Comparison of ENCODE assay signal across 16 mouse cellular contexts in genomic region chr11:34355406-34355805, GRCm38 (mm10). TPM values are rescaled to one million over a fixed set of nuclear protein-coding genes. Genes with fewer than 3 reads are reported as not detected.
DNase-seq lines count a peak whose midpoint lies in the region; ATAC-seq and TF ChIP-seq lines count a peak whose summit lies in the region.
"Had no signal": no experiment of that assay in that cellular context is flagged by ENCODE, and none has a peak within 500 bp of the region (broad histone marks: within the 10 kb centered on the region; RNA-seq: fewer than 3 reads in every experiment).

No protein-coding gene starts in this region.

- no peak overlapping the region for H3K9ac ChIP-seq in limb, embryonic 14.5 days (ENCODE audit: low read depth, low read length, severe bottlenecking)
- H3K9ac ChIP-seq in kidney, embryonic 16.5 days (replicated peaks; ENCODE audit: low read length) = no peak overlapping the region
- H3K9ac ChIP-seq: heart, embryonic 15.5 days; hindbrain, embryonic 15.5 days; liver, embryonic 12.5 days had no signal

- ATAC-seq in cerebellum, adult (ENCODE audit: insufficient number of reproducible peaks, low FRiP score, low TSS enrichment) = no peak
- peak; percentile 47; the same call in 1 of the 2 replicates for ATAC-seq in limb, embryonic 14.5 days (ENCODE audit: low FRiP score, low read depth)
- ATAC-seq in kidney, embryonic 16.5 days (ENCODE audit: low FRiP score, low TSS enrichment) = peak; percentile 39; the same call in 1 of the 2 replicates
- ATAC-seq: liver, embryonic 12.5 days had no signal

- peak; percentile 28 to 32 for DNase-seq in cerebellum, postnatal 14 days
- peak; percentile 25 for DNase-seq in limb, embryonic 14.5 days (ENCODE audit: low spot score)
- DNase-seq in limb, embryonic 10.5 days (ENCODE audit: low spot score) = no peak
- peak; percentile 76 for DNase-seq in kidney, adult 11 months
- no peak for DNase-seq in layer of hippocampus, postnatal 25 days (ENCODE audit: extremely low spot score in 1 of 2, low spot score in 1 of 2)
- no peak for DNase-seq in left cerebral cortex, adult 8-10 months (ENCODE audit: low spot score in 2 of 2)
- DNase-seq: adrenal gland, adult 8-10 months; B cell, adult 2 months; lung, postnatal 10 days had no signal

- no peaks in the 10 kb centered on the region for H3K9me3 ChIP-seq in limb, embryonic 14.5 days (ENCODE audit: control insufficient read depth, low read length)
- H3K9me3 ChIP-seq in limb, embryonic 10.5 days (replicated peaks) = no peaks in the 10 kb centered on the region
- H3K9me3 ChIP-seq in kidney, embryonic 16.5 days (ENCODE audit: low read length) = no peaks in the 10 kb centered on the region
- H3K9me3 ChIP-seq: embryonic facial prominence, embryonic 10.5 days; heart, embryonic 15.5 days; hindbrain, embryonic 15.5 days; liver, embryonic 12.5 days had no signal

- H3K4me1 ChIP-seq in limb, embryonic 14.5 days (ENCODE audit: control insufficient read depth, insufficient read depth, low read length) = 0 out of 2 replicates have a peak, but pooled peaks cover 3% of the 10 kb centered on the region
- peaks cover 14% of the 10 kb centered on the region; the same call in 1 of the 2 replicates for H3K4me1 ChIP-seq in limb, embryonic 10.5 days
- no peaks in the 10 kb centered on the region for H3K4me1 ChIP-seq in kidney, embryonic 16.5 days (ENCODE audit: insufficient read depth, low read length)
- H3K4me1 ChIP-seq: heart, embryonic 15.5 days; liver, embryonic 12.5 days had no signal

- H3K4me2 ChIP-seq in limb, embryonic 14.5 days (replicated peaks; ENCODE audit: low read depth, low read length, severe bottlenecking) = no peak overlapping the region
- H3K4me2 ChIP-seq in kidney, embryonic 16.5 days (replicated peaks; ENCODE audit: low read depth, low read length) = no peak overlapping the region
- H3K4me2 ChIP-seq: heart, embryonic 15.5 days; hindbrain, embryonic 15.5 days; liver, embryonic 12.5 days had no signal

- no peaks in the 10 kb centered on the region for H3K36me3 ChIP-seq in limb, embryonic 14.5 days (ENCODE audit: control insufficient read depth, insufficient read depth, low read length)
- no peaks in the 10 kb centered on the region for H3K36me3 ChIP-seq in limb, embryonic 10.5 days
- no peaks in the 10 kb centered on the region for H3K36me3 ChIP-seq in kidney, embryonic 16.5 days (ENCODE audit: insufficient read depth, low read length)
- H3K36me3 ChIP-seq: embryonic facial prominence, embryonic 10.5 days; heart, embryonic 15.5 days; hindbrain, embryonic 15.5 days; liver, embryonic 12.5 days had no signal

- H3K27me3 ChIP-seq in limb, embryonic 14.5 days (ENCODE audit: control insufficient read depth, insufficient read depth, low read length) = no peaks in the 10 kb centered on the region
- H3K27me3 ChIP-seq in limb, embryonic 10.5 days (ENCODE audit: low read depth, poor library complexity, severe bottlenecking) = no peaks in the 10 kb centered on the region
- no peaks in the 10 kb centered on the region for H3K27me3 ChIP-seq in kidney, embryonic 16.5 days (ENCODE audit: insufficient read depth, low read length)
- H3K27me3 ChIP-seq: heart, embryonic 15.5 days; hindbrain, embryonic 15.5 days; liver, embryonic 12.5 days had no signal

- 64% methylated on average over 12 of the region's 12 CpGs for WGBS in limb, embryonic 14.5 days
- 70% methylated on average over 12 of the region's 12 CpGs for WGBS in limb, embryonic 10.5 days
- 57% methylated on average over 12 of the region's 12 CpGs for WGBS in kidney, embryonic 16.5 days

- H3K27ac ChIP-seq in limb, embryonic 14.5 days (replicated peaks; ENCODE audit: low read depth, low read length) = no peak overlapping the region
- H3K27ac ChIP-seq in limb, embryonic 10.5 days = no peak overlapping the region
- H3K27ac ChIP-seq in kidney, embryonic 16.5 days (ENCODE audit: low read length) = no peak overlapping the region
- H3K27ac ChIP-seq: embryonic facial prominence, embryonic 10.5 days; heart, embryonic 15.5 days; hindbrain, embryonic 15.5 days; liver, embryonic 12.5 days; stomach, postnatal 0 days had no signal

- no peak overlapping the region for H3K4me3 ChIP-seq in limb, embryonic 14.5 days (replicated peaks; ENCODE audit: low read length)
- H3K4me3 ChIP-seq in limb, embryonic 10.5 days = no peak overlapping the region
- no peak overlapping the region for H3K4me3 ChIP-seq in kidney, embryonic 16.5 days (ENCODE audit: low read length)
- H3K4me3 ChIP-seq: embryonic facial prominence, embryonic 10.5 days; heart, embryonic 15.5 days; hindbrain, embryonic 15.5 days; liver, embryonic 12.5 days had no signal

- TF ChIP-seq POLR2A in limb, embryonic 14.5 days (IDR thresholded peaks at IDR 0.05; ENCODE audit: borderline replicate concordance, extremely low read depth, insufficient read depth, insufficient read length) = no peak

RNA-seq across cellular contexts. Expression of gene Fam196b, which starts 40.8 kb away (rescaled TPM):
- 2.2 and 2.5 TPM in 2 replicates for polyA plus RNA-seq in limb, embryonic 14.5 days (2012; rRNA removed)
- 1.1 and 1.5 TPM in 2 replicates for polyA plus RNA-seq in limb, embryonic 14.5 days (2014; fragmentation: Nextera tagmentation; extraction: Ambion mirVana)
- 0.25 and 0.54 TPM in 2 replicates for polyA plus RNA-seq in limb, embryonic 10.5 days (2016; fragmentation: Nextera tagmentation; extraction: Ambion mirVana)
- 0.55 and 0.73 TPM in 2 replicates for polyA plus RNA-seq in kidney, embryonic 16.5 days (2015; fragmentation: Nextera tagmentation; extraction: Ambion mirVana)
- total RNA-seq in layer of hippocampus, postnatal 25 days (2021) = under 1 TPM; 0.86 to 0.89 TPM
- total RNA-seq in left cerebral cortex, adult 8-10 months (2022) = 1 to 10 TPM; 1.5 to 2.0 (median 1.6) TPM

Comparison
In these comparisons a context has a peak if more than half of its experiments do, and no peak if none do; other contexts are left out.
1. DNase-seq: peak in cerebellum, postnatal 14 days (2 of 2), limb, embryonic 14.5 days (single experiment) and kidney, adult 11 months (single experiment); none in limb, embryonic 10.5 days (single experiment), layer of hippocampus, postnatal 25 days (0 of 2) and left cerebral cortex, adult 8-10 months (0 of 2).